Mouse (Mus musculus): Measurements from ENCODE around the gene Tbk1.

Gene Tbk1

DNA sequence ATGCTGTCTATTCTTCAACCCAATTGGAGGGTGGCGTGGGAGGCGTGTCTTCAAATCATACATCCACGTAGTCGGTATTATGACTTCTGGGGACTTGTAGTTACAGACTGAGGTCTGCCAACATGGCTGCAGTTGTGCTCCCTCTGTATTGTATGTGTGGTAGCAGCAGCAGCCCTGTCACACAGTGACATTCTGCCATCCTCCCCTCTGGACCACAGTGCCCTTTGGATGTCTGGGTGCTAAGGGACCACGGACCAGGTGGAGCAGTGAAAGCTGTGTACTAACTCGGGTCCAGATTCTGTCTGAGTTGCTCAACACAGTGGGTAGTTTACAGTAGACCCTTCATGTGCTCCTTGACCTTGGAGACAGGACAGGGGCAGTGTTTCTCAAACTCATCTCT lies 43.0 kb downstream of the Tbk1 start:
- DNase-seq (ENCODE audit: low read depth, low spot score) = no peak

DNA sequence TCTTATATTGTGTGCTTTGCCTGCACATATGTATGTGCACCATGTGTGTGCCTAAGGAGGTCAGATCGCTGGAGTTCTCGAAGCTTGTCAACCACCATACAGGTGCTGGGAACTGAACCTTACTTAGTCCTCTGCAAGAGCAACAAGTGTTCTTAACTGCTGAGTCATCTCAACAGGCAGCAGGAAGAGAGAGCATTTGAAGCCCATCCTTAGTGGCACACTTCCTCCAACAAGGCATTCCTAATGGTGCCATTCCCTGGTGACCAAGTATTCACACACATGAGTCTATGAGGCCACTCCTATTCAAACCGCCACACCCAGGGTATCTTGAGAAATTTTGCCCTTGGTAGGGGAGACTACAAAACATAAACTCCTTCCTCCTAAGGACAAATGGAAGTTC lies 44.4 kb downstream of the Tbk1 start:
- no peak for DNase-seq (ENCODE audit: low read depth, low spot score)

DNA sequence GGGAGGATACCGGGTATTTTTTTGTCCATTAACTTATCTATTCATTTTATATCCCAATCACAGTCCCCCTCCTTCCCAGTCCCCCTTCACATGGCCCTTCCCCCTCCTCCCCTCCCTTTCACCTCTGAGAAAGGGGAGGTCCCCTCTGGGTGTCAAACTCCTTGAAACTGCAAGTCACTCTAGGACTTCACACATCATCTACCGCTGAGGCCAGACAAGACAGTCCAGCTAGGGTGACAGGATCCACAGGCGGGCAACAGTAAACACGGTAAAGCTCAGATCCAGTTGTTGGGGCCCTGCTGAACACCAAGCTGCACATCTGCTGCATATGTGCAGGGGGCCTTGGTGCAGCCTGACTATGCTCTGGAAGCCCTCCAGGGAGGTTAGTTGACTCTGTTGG lies 51.6 kb downstream of the Tbk1 start:
- DNase-seq (ENCODE audit: low read depth, low spot score) = no peak

DNA sequence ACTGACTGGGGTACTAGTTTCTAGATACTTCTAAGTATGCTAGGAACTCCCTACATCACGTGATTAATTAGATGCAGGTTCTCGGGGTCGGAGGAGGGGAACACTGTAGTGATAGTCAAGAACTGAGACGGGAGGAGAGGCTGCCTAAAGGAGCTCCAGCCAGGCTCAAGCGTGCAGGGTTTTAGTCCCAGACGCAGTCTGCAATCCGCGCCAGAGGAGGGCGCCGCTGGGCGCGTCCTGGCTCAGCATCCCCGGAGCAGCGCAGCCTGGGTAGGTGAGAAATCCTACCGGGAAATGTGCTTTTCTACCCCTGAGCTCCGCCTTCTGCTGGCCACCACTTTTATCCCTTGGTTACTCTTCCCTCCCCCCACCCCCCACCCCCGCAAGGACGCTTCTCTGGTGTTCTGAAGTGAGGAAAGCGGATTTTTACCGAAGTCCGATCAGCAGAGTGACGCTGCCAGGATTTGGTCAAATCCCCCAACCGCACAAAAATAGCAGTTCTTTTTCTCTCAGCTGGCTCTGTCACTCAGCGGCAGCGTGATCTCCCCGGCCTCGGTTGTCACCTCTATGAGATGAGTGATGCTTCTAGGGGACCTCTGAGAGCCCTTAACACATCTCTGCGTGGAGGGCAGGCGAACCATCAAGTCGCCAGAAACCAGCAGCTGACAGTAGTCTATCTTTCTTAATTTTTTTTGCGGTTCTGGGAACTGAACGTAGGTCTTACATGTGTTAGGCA lies 53.3 kb downstream of the Tbk1 start:
- no peak for DNase-seq (ENCODE audit: low read depth, low spot score)

DNA sequence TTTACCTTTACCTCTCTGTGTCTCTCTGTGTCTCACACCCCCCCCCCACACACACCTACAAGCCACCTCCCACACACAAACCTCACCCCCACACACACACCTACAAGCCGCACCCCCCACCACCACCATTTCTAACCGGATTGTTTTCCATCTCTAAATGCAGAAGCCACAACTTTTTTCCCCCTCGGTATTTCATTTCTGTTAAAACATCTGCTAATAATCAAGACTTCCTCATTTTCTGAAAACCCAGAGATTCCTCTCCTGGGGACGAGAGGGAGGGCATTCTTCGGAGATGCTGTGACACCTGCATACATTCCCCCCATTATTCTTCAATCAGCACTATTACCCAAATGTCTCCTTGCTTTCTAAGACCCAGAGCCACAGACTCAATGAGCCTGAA lies 55.0 kb downstream of the Tbk1 start:
- no peak for DNase-seq (ENCODE audit: low read depth, low spot score)

DNA sequence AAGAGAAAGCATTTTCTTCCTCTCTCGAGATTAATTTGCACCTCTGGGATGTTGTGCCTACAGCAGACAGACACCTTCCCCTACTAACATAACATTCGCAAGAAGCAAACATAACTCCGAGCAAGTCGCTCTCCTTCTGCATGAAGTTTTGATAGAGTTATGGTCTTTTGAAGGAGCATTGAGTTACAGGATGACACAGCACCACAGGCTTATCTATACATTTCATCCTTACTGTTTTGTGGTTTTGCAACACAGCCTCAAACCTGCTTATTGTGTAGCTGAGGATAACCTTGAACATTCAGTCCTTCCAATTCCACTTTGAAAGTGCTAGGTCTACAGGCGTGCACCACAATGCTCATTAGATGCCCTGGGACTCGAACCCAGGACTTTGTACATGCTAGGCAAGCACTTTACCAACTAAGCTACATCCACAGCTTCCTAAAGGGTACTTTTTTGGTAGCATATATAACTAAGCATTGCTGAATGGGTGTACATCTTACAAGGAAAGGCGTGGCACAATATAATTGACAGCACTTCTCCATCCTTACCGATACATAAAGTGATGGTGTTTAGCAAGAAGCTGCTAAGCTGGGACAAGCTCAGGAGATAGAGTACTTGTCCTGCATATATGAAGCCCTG lies 56.1 kb downstream of the Tbk1 start:
- DNase-seq (ENCODE audit: low read depth, low spot score) = no peak

DNA sequence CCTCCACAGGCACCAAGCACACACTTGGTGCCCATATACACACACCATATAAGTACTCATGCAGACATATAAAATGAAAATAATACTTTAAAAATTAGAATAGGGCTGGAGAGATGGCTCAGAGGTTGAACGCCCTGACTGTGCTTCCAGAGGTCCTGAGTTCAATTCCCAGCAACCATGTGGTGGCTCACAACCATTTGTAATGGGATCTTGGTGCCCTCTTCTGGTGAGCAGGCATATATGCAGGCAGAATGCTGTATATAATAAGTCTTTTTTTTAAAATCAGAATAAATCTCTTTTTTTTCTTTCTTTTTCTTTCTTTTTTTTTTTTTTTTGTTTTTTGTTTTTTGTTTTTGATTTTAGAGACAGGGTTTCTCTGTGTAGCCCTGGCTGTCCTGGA lies 57.3 kb downstream of the Tbk1 start:
- DNase-seq (ENCODE audit: low read depth, low spot score) = no peak

DNA sequence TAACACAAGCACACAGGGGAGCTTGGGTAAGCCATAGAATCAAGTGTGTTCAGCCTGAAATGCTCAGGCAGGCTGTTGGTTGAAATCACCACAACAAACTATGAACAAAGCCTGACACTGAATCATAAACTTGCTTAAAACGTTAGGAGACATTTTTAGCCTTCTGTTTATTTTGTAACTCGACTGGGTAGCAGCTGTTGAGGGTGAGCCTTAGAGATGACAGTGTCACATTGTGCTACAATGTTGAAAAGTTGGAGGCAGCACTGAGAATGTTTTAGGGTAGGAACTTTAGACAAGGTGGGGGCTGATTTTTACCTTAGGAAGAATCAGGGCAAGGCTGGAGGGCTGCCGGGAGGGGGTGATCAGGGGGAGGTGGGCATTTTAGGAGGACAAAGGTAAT lies 58.1 kb downstream of the Tbk1 start:
- no peak for DNase-seq (ENCODE audit: low read depth, low spot score)

DNA sequence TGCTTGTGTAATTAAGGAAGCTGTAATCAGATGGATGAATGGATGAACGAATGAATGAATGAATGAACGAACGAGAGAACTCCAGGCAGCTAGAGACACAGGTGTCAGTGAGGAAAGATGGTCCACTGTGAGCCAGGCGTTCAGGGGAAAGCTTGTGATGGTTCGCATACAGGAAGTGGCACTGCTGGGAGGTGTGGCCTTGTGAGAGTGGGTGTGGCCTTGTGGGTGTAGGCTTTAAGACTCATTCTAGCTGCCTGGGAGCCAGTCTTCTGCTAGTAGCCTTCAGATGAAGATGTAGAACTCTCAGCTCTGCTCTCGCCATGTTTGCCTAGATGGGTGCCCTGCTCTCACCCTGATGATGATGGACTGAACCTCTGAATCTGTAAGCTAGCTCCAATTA lies 59.5 kb downstream of the Tbk1 start:
- peak; percentile 31 for DNase-seq (ENCODE audit: low read depth, low spot score)

DNA sequence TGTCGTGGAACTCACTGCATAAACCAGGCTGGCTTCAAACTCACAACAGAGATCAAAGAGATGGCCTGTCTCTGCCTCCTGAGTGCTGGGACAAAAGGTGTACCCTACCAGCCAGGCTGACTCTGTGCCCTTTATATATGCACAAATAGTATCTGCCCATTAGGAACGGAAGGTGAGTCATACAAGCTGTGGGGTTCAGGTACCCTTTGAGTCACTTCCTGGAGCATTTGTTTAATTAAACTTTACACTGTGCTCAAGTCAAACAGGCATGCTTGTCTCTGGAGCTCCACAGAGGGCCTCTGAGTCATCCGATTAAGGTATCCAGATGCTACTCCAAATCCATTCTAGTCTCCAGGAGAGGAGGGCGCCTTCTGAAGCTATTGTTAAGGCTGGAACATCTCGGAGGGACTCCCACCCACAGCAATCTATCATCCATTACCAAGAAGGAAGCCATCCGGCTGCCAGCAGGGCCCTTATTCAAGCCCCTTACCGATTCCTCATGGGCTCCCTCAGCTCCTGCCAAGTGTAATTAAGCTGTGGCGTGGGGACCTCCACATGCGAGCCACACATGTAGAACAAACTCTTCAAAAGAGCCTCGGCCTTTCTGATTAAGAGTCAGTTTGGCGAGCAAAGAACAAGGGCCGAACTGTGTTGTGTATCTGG lies 65.5 kb downstream of the Tbk1 start:
- peak; percentile 43 for DNase-seq (ENCODE audit: low read depth, low spot score)

DNA sequence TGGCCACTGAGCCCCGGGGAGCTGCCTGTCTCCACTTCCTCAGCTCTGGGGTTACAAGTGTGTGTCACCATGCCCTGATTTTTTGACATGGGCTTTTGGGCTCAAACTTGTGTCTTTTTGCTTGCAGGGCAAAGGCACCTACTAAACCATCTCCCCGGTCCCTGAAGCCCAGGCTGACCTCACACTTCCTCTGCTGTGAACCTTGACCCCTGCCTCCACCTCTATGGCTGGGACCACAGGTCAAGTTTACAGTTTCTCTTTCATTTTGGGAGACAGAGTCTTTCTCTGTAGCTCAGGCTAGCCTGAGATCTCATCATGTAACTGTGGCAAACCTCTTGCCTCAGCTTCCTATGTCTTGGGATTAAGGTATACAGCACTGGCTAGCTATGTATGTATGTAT lies 66.9 kb downstream of the Tbk1 start:
- DNase-seq (ENCODE audit: low read depth, low spot score) = no peak

DNA sequence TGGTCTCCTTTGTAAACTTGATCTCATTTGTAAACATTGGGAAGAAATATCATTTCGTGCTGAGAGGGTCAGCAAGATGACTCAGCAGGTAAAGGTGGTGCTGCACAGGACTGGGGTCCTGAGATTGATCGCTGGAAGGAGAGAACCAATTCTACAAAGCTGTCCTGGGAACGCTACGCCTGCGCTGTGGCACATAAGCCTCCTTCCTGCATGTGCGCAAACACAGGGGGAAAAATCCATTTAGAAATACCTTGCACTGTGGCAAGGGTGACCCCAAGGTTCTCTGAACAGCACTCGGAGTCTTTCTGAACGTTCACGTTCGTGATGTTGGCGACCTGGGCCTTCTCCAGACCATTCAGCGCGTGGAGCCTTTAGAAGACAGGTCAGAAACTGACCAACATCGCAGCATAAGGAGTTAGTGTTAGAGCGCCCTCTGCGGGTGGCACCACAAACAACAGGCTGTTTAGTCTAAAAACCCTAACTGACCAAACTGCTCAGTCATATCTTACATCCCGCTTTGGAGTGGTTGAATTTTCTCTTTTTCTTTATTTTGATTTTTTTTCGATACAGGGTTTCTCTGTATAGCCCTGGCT lies 70.5 kb downstream of the Tbk1 start:
- peak; percentile 65 for DNase-seq (ENCODE audit: low read depth, low spot score)

DNA sequence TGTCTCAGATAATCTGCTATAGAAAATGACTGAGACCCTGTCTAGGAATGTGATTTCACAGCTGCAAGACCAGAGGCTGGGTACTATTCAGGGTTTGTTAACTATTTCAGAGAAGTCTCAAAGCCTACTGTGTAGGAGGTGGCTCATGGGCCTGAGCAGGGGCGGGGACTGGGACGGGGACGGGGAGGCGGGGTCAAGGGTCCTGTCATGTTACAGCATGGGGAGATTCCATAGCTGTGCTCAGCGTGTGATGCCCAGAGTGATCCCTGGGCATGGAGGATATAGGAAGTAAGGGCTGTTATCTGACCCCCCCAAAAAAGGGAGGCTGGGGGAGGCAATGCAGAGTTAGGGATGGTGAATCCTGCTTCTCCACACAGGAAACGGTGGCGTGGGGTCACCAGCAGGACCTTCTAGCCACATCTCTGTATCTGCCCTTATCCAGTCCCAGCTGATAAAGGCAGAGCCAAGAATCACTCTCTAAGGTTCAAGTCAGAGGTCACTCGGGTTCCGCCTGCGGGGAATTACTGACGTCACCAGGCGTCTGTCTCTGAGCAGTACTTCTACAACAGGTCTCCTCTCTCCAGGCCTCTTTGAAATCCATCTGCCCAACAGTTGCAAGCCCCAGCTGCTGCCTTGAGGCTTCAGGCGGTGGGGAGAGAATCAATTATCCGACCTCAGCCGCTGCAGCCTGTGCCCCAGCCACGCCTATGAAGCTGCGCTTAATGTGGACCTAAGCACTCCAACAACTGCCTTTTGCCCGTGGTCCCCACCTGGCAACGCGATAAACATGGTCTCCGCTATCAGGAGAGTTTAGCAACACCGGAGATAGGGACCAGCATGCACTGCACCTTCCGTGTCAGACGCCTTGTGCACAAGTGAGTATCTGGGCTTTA lies 76.6 kb downstream of the Tbk1 start:
- no peak for DNase-seq (ENCODE audit: low read depth, low spot score)

DNA sequence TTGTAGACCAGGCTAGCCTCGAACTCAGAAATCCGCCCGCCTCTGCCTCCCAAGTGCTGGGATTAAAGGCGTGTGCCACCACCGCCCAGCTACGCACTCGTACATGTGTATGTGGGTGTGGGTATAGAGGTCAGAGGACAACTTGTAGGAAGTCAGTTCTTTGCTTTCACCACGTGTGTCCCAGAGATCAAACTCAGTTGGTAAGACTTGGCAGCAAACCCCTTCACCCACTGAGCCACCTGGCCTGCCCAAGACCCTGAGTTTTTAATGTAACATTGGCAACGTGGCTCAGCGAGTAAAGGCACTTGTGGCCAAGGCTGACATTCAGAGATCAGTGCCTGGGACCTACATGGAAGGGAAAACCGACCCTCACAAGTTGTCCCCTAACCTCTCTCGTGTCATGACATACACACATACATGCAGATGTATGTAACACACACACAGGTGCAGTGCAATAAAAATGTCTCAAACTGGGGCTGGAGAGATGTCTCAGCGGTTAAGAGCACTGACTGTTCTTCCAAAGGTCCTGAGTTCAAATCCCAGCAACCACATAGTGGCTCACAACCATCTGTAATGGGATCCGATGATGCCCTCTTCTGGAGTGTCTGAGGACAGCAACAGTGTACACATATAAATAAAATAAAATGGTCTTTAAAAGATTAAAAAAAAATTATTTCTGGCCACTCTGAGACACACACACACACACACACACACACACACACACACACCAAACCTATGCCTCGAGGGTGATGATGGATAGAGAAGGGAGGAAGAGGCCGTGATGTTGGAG lies 78.6 kb downstream of the Tbk1 start:
- peak; percentile 45 for DNase-seq (ENCODE audit: low read depth, low spot score)

DNA sequence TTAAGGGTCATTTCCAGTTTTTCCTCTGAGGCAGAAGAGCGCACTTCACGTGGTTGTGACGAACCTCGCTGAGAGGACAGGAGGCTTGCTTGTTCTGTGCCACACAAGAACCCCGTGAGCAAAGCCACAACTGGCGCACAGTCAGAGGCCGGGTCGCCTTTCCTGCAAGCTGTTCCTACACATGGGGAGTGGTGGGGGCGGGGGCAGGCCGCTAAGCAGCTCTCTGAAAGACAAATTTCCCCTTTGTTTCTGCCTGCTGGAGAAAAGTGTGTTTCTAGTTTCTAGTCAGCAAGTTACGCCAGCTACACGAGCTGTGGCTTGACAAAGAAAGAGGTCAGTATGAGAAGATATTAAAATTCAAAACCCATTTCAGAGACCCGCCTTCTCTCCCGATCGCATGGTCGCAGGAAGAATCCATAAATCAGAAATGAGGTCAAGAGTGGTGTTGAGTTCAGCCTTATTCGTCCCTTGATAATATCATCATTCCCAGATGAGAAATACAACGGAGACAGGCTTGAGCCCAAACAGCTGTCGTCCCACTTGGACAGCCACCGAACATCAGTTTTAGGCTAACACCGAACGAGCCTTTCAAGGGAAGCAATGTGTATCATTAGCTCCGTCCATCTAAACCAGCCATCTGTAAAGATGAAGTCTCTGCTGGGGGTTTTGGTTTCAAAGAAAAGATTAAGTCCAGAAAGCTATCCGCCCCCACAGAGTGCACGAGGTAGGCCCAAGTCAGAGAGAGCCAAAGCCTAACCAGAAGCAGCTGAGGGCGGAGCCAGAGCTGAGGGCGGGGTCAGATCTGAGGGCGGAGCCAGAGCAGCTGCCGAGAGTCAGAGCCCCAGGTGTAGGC lies 79.6 kb downstream of the Tbk1 start:
- peak; percentile 91 for DNase-seq (ENCODE audit: low read depth, low spot score)

DNA sequence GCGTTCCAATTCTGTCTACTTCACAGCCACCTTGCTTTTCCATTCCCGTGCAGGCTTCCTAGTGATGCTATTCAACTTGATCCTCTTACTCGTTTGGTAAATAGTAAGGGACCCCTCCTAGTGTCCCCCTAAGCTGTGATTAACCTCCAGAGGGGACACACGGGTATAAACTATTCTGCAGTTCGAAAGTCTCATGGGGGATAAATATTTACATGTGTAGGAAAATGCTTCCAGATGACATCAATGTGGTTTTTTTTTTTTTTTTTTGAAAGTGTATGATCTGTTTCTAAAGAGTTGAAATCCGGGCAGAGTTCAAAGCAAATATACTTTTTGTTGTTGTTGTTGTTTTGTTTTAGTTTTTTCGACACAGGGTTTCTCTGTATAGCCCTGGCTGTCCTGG lies 80.7 kb downstream of the Tbk1 start:
- peak; percentile 45 for DNase-seq (ENCODE audit: low read depth, low spot score)

DNA sequence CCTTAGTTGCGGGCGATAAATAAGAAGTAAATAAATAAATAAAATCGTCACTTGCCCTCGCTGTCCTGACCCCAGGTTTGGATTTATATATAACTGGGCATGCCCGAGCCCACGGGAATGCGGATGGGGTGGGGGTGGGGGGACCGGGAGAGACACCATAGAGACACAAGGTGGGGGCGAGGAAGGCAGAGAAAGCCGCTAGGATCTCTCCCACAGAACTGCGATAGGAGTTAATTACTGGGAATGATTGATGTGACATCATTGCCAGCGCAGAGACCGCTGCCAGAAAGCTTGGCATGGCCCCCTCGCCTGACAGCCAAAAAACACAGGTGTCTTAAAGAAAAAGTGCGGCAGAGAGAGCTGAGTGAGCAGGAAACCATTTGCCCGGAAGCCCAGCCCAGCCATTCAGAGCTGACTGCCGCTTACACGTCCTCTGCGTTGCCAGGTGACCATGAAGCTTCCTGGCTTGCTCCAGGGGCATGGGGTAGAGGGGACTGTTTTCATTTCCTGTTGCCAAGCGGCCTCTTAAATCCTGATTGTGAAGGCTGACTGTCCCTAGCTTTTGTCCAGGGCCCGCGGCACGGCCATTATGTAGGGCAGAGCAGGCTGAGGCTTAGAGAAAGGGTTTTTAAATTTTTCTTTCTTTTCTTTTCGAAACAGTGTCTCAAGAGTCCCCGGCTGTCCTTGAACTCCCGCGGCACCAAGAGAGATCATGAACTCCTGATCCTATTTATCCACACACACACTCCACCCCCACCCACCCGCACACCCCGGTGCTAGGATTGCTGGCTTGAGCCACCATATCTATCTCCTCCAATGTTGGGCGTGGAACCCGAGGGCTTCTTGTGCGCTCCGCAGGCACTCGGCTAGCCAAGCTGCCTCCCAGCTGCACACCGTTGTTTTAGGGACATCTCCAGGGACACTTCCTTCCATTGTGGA lies 81.3 kb downstream of the Tbk1 start:
- peak; percentile 86 for DNase-seq (ENCODE audit: low read depth, low spot score)

DNA sequence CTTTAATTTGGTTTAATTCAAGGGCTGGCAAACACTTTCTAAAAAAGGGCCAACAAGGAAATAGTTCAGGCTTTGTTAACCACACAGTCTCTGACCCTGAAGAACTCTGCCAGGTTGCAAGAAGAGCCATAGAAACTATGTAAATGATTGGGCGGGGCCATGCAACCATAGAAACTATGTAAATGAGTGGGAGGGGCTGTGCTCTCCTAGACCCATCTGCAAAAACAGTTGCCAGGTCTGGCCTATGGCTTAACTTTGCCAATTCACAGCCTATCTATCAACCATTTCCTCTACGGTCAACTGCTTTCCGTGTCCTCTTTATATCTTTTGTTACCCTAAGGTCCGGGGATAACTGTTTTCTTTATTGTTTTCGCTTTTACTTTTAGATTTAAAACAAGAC lies 85.4 kb downstream of the Tbk1 start:
- DNase-seq (ENCODE audit: low read depth, low spot score) = peak; percentile 62

DNA sequence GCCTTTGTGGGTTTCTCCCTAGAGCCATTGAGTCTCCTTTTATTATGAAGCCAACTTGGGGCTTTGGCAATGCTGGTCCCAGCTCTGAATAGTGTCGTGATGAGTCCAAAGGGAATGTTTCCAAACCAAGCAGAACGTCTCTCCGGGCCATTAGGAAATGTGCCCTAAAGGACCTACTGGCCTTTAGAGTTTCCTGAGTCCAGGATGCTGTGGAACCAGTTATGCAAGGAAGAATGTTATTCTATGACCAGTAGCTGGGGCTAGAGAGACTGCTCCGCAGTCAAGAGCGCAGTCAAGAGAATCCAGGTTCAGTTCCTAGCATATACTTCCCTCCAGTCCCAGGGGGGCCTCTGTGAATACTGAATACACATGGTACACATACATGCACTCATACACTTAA lies 86.6 kb downstream of the Tbk1 start:
- DNase-seq (ENCODE audit: low read depth, low spot score) = no peak
